Mouse (Mus musculus) heart, embryonic 16.5 days (tissue): ENCODE results near the gene Pou2f2. TPM values are rescaled to one million over a fixed set of nuclear protein-coding genes. Genes with fewer than 3 reads are reported as not detected.

ENCODE experiments used
- ATAC-seq: fragments of 200-750 bp; cut with Nextera tagmentation; replicated peaks from 2 replicates; pipeline ENCODE4 v1.8.0; 2017; ENCODE audit warnings: moderate number of reproducible peaks; ENCODE audit not compliant: insufficient read depth, low FRiP score; ENCODE audit errors: extremely low read depth
- H3K27ac ChIP-seq: fragments of 300-500 bp; sonication (generic); 2 replicates; pipeline ENCODE4 v1.5.1; 2014; ENCODE audit warnings: mild to moderate bottlenecking, low read length, control low read depth, moderate library complexity
- H3K27me3 ChIP-seq: fragments of 300-500 bp; sonication (generic); 2 replicates; pipeline ENCODE4 v1.6.1; 2014; ENCODE audit warnings: low read length, mixed read lengths; ENCODE audit not compliant: control insufficient read depth, insufficient read depth
- H3K36me3 ChIP-seq: fragments of 300-500 bp; sonication (generic); 2 replicates; pipeline ENCODE4 v1.6.1; 2014; ENCODE audit not compliant: control insufficient read depth, insufficient read depth
- H3K4me1 ChIP-seq: fragments of 300-500 bp; sonication (generic); 2 replicates; pipeline ENCODE4 v1.6.1; 2014; ENCODE audit warnings: low read length, mixed read lengths; ENCODE audit not compliant: control insufficient read depth, insufficient read depth
- H3K4me2 ChIP-seq: fragments of 300-500 bp; sonication (generic); 2 replicates; pipeline ENCODE4 v1.6.1; 2014; ENCODE audit warnings: low read depth, mild to moderate bottlenecking, control low read depth, low read length
- H3K4me3 ChIP-seq: fragments of 300-500 bp; sonication (generic); 2 replicates; pipeline ENCODE4 v1.5.1; 2014; ENCODE audit warnings: mild to moderate bottlenecking, control low read depth, low read length
- H3K9ac ChIP-seq: fragments of 300-500 bp; sonication (generic); 2 replicates; pipeline ENCODE4 v1.6.1; 2014; ENCODE audit warnings: low read length, control low read depth
- H3K9me3 ChIP-seq: fragments of 300-500 bp; sonication (generic); replicated peaks from 2 replicates; pipeline ENCODE4 v1.6.1; 2016; ENCODE audit warnings: low read length; ENCODE audit not compliant: control insufficient read depth
- WGBS: fragments of 180-500 bp; shearing (Covaris S2); extraction: QIAGEN DNeasy Blood & Tissue Kit; methylation state at CpG from one replicate; pipeline ENCODE4 v1.1.7; 2014; 5-methylcytosine and 5-hydroxymethylcytosine counted together
- polyA plus RNA-seq: library from polyadenylated mRNA; unstranded; fragments of >200 nt; fragmentation: Nextera tagmentation; extraction: Ambion mirVana; gene quantifications from 2 replicates; pipeline ENCODE4 v1.2.1, GENCODE M21; 2015

The Pou2f2 gene
- polyA plus RNA-seq, 1 experiment from 2014 or later, result 0.58 TPM

DNA sequence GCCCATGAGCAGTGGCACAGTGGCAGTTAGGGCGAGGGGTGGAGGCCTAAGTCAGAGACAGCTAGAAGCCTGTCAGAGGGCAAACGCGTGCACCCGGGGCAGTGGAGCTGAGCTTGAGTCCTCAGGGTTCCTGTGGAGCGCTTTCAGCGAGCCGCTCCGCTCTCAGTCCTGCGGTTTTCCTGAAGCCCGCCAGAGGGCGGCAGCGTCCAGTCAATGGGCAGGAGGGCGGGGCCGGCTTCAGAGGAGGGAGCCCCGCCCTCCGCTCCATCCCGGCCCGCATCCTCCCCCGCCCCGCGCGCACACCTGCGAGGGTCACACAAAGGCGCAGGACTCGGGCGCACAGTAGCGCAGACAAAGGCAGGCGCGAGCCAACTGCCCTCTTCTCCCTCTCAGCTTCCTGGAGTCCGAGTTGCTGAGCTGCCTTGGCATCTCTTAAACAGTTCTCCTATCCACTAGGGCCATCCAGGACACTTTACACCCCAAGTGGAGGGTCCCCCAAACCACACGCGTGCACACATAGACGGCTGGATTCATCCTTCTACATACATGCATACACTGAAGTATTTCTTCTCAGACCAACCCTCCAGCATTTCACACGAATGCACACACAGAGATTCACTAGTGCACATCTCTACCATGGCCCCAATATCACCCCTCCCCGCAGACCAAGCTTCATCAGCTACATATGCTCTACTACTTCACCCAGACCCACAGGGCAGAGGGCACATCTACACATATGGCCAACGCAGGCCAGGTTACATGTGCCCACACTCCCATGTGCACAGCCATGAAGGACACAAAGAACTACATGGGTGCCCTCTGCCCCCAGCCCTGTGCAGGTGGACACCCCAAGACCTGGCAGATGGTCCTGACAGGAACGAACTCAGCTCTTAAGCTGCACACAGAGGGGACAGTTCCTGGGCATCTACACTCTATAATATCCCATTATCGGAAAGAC lies 46.2 kb downstream of the Pou2f2 start:
- Histone ChIP-seq H3K9me3 (peaks cover 5% of the 10 kb centered on the region), H3K27ac (no peak overlapping the region), H3K9ac (no peak overlapping the region), H3K4me2 (peak overlapping the region; percentile 36), H3K4me1 (no peaks in the 10 kb centered on the region), H3K36me3 (no peaks in the 10 kb centered on the region), H3K4me3 (no peak overlapping the region), H3K27me3 (peaks cover 51% of the 10 kb centered on the region)
- WGBS, result 8% methylated on average over 37 of the region's 38 CpGs
- ATAC-seq, result peak; percentile 57

DNA sequence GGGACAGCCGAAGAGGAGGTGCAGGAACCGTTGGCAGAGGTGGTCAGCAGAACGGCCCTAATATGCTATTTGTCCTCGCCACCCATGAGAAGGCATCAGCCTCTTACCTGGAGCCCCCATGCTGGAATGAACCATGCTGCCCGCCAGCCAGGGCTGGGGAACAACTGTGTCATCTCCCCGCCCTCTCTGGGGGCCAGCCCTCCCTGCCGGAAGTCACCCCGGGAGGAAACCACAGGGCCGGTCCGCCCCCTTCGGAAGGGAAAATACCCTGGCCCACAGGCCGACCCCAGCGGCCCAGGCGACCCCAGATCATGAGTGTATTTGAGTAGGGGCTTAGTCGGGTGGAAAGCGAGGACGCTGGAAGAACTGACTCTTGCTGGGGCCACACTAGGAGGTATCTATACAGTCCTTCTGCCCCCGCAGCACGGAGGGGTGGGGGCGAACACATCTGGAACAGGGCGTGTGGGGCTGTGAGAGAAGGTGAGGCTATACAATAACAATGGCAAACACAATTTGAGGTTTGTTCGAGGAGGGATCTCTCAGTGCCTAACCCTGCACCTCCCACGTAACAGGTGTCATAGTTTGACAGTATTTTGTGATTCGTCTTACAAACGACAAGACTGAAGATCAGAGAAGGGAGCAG lies 47.1 kb downstream of the Pou2f2 start:
- Histone ChIP-seq H3K36me3 (no peaks in the 10 kb centered on the region), H3K4me1 (no peaks in the 10 kb centered on the region), H3K9me3 (peaks cover 5% of the 10 kb centered on the region), H3K4me3 (peak overlapping the region; percentile 21), H3K27me3 (peaks cover 51% of the 10 kb centered on the region), H3K4me2 (peak overlapping the region; percentile 37; the same call in 1 of the 2 replicates), H3K9ac (peak overlapping the region; percentile 11; the same call in 1 of the 2 replicates), H3K27ac (no peak overlapping the region)
- WGBS, result 9% methylated on average over 25 of the region's 25 CpGs
- no peak for ATAC-seq

DNA sequence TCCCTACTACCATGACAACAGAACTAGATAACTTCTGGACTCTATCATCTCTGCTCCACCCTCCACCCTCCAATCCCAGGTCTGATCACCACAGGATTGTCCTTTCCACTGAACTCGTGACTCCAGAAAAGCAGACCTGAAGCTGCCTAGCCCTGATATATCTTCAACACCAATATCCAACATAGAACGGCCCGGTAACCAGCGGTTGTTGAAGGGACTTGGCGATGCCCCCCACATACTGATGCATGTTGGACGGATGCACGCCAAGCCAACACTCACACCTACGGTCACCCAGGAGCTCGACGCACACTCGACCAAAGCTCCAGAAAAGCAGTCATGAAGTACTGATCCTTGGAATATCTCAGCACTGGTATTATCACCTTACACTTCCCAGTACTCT lies 48.3 kb downstream of the Pou2f2 start:
- H3K4me2 ChIP-seq, result no peak overlapping the region
- no peaks in the 10 kb centered on the region for H3K4me1 ChIP-seq
- ATAC-seq, result no peak
- H3K9ac ChIP-seq, result no peak overlapping the region
- peaks cover 5% of the 10 kb centered on the region for H3K9me3 ChIP-seq
- no peak overlapping the region for H3K4me3 ChIP-seq
- WGBS, result 82% methylated on average over 11 of the region's 11 CpGs
- H3K27me3 ChIP-seq, result peaks cover 51% of the 10 kb centered on the region
- H3K36me3 ChIP-seq, result no peaks in the 10 kb centered on the region
- no peak overlapping the region for H3K27ac ChIP-seq

DNA sequence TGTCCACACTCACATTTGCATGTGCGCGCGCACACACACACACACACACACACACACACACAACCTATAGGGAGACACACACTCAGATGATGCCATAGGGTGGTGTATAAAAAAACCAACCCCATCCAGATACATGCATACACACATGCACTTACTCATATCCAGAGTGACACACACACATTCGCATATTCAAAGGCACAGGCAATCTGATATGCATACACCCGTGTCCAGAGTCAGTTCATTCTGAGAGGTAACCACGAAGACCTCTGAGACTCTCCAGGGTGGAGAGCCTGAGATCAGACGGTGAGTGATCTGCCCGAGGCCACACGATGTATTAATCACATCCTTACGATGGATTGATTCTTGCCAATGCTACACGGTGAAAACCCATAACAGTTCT lies 49.0 kb downstream of the Pou2f2 start:
- H3K9ac ChIP-seq, result no peak overlapping the region
- peaks cover 2% of the 10 kb centered on the region for H3K9me3 ChIP-seq
- WGBS, result 82% methylated on average over 11 of the region's 11 CpGs
- no peaks in the 10 kb centered on the region for H3K36me3 ChIP-seq
- H3K4me2 ChIP-seq, result no peak overlapping the region
- H3K27ac ChIP-seq, result no peak overlapping the region
- H3K4me1 ChIP-seq, result no peaks in the 10 kb centered on the region
- peaks cover 44% of the 10 kb centered on the region for H3K27me3 ChIP-seq
- ATAC-seq, result no peak
- no peak overlapping the region for H3K4me3 ChIP-seq

DNA sequence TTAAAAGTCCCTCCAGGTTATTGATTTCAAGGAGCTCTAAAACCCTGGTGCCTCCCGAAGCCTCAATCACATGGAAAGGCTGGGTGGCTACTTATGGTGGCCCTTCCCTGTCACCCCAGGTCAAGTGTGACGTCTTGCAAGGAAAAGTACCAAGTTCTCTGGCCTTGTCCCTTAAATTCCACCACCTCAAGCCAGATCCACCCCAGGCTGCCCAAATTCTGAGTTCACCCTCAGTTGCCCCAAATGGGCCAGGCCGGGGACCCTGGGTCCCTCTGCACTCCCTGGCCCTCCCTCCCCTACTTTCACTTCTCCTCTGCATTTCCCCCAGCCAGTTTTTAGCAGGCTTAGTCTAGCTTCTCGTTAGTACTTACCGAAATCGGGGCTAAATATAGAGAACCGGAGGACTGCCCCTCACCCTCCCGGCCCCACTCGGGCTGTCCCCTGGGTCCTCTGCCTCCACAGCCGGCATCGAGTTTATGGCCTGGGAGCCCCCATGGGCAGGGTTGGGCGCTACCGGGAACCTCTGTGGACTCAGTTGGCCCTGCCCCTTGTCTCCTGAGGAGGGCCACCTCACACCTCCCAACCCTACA lies 50.0 kb downstream of the Pou2f2 start:
- Histone ChIP-seq H3K4me3 (no peak overlapping the region), H3K4me1 (no peaks in the 10 kb centered on the region), H3K27me3 (peaks cover 34% of the 10 kb centered on the region), H3K9me3 (no peaks in the 10 kb centered on the region), H3K27ac (no peak overlapping the region), H3K4me2 (no peak overlapping the region), H3K9ac (no peak overlapping the region), H3K36me3 (no peaks in the 10 kb centered on the region)
- WGBS, result 39% methylated on average over 13 of the region's 13 CpGs
- ATAC-seq, result no peak

DNA sequence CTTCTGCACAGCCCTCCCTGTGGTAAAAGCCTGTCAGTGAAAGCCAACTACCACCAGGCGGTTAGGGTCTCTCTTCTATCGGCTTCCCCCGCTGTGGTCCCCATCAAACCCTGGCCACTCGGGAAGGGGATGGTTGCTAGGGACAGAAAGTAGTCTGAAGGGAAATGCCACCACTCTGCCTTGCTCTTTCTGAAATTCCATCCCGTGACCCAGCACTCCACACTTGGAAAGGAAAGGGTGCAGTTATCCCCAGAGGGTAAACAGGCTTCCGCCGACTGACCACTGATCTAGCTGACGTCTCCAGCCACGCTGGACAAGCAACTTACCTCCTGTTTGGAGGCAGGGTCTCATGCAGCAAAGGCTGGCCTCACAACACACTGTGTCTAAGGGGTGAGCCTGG lies 51.6 kb downstream of the Pou2f2 start:
- Histone ChIP-seq H3K4me3 (no peak overlapping the region), H3K4me1 (no peaks in the 10 kb centered on the region), H3K9ac (no peak overlapping the region), H3K36me3 (no peaks in the 10 kb centered on the region), H3K27ac (no peak overlapping the region), H3K9me3 (no peaks in the 10 kb centered on the region), H3K4me2 (no peak overlapping the region), H3K27me3 (peaks cover 20% of the 10 kb centered on the region)
- ATAC-seq, result no peak
- 59% methylated on average over 9 of the region's 9 CpGs for WGBS

DNA sequence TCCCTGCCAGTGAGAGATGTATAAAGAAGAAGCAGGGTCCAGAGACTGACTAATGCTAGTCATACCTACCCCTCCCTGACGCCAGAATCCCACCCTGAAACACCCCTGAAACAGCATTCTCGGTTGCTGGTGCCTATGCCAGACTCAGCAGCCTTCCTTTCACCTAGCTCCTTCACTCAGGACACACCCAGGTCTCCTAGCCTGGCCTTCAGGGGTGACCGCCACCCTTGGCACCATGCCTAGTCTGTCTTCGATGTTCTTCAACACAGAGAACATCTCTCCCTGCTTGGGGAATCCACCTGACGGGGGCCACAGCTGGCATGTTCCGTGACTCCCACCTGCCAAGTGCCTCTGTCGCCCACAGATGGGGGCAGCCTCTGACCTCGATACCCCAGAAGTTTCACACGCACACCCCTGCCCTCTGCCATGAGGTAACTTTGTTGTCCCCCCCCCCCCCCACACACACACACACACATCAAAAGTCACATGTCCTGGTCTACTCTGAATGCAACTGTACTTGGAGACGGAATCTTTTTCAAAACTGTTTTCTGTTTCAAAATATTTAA lies 53.7 kb downstream of the Pou2f2 start:
- Histone ChIP-seq H3K4me3 (no peak overlapping the region), H3K9ac (no peak overlapping the region), H3K4me1 (no peaks in the 10 kb centered on the region), H3K9me3 (no peaks in the 10 kb centered on the region), H3K36me3 (no peaks in the 10 kb centered on the region), H3K27ac (no peak overlapping the region), H3K27me3 (no peaks in the 10 kb centered on the region), H3K4me2 (no peak overlapping the region)
- WGBS, result 61% methylated on average over 10 of the region's 10 CpGs
- ATAC-seq, result no peak

DNA sequence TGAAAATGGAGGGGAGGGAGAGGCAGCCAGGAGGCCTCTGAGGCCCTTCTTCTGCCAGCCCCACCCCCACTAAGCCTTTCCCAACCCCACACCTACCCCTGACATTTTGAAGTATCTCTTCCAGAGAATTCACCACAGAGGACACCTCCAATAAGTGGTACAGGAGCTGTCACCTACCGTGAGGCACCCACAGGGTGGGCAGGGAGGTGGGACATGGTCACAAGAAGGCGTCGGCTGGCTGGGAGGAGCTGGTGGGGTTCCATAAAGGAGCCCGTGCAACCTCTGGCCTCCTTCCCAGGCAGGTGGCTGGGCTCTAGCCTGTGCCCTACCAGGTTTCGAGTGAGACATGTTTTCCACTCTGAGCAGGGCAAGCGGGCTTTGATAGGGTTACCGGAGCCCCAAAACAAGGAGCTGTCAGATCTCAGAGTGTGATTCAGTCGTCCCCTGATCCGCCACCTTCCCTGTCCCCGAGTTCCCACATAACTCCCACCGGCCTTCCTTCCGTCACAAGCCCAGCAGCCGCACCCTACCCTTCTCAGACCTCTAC lies 58.2 kb downstream of the Pou2f2 start:
- no peaks in the 10 kb centered on the region for H3K9me3 ChIP-seq
- peaks cover under 1% of the 10 kb centered on the region for H3K27me3 ChIP-seq
- H3K4me1 ChIP-seq, result no peaks in the 10 kb centered on the region
- whole genome bisulfite sequencing, result 61% methylated on average over 13 of the region's 13 CpGs
- H3K4me3 ChIP-seq, result no peak overlapping the region
- no peak overlapping the region for H3K4me2 ChIP-seq
- no peak for ATAC-seq
- H3K9ac ChIP-seq, result no peak overlapping the region
- no peak overlapping the region for H3K27ac ChIP-seq
- H3K36me3 ChIP-seq, result no peaks in the 10 kb centered on the region
